Mouse (Mus musculus): Measurements from ENCODE around the gene Agbl1.

- TF ChIP-seq CTCF (IDR thresholded peaks at IDR 0.05): no peak
- no peak for TF ChIP-seq POLR2A (IDR thresholded peaks at IDR 0.05; ENCODE audit: insufficient read depth, low read depth, low read length)
These were observed 109.6 kb downstream of the Agbl1 start for GRCm38 (mm10) chr7:76339308-76339707.
